Mouse (Mus musculus): ENCODE measurements at regions not wholly inside any gene's neighbourhood (a gene's known extent, or its start where the extent isn't known, plus 50 kb on each side); places are given as distances from the start of the nearest gene placed in this dataset.

GRCm38 (mm10) chr4:33797964-33798363 lies 126.4 kb upstream of the Cnr1 start:
- TF ChIP-seq CTCF (IDR thresholded peaks at IDR 0.05; ENCODE audit: low read depth) = no peak
- no peak for TF ChIP-seq EP300 (optimal IDR thresholded peaks at IDR 0.05)
